Mouse (Mus musculus) limb, embryonic 15.5 days (tissue): ENCODE results near the gene Gm20388. TPM values are rescaled to one million over a fixed set of nuclear protein-coding genes. Genes with fewer than 3 reads are reported as not detected.

Experiments
- ATAC-seq: fragments of 200-750 bp; cut with Nextera tagmentation; 2 replicates; pipeline ENCODE4 v1.8.0; 2017; ENCODE audit warnings: low read depth, moderate TSS enrichment; ENCODE audit not compliant: insufficient number of reproducible peaks, low FRiP score, low TSS enrichment
- H3K27ac ChIP-seq: fragments of 300-500 bp; sonication (generic); 2 replicates; pipeline ENCODE4 v1.5.1; 2015; ENCODE audit warnings: moderate library complexity, mild to moderate bottlenecking, inconsistent platforms
- H3K27me3 ChIP-seq: fragments of 300-500 bp; sonication (generic); 2 replicates; pipeline ENCODE4 v1.6.1; 2015; ENCODE audit warnings: inconsistent platforms
- H3K36me3 ChIP-seq: fragments of 300-500 bp; sonication (generic); 2 replicates; pipeline ENCODE4 v1.6.1; 2015; ENCODE audit warnings: inconsistent platforms
- H3K4me1 ChIP-seq: fragments of 300-500 bp; sonication (generic); 2 replicates; pipeline ENCODE4 v1.6.1; 2015; ENCODE audit warnings: inconsistent platforms
- H3K4me2 ChIP-seq: fragments of 300-500 bp; sonication (generic); 2 replicates; pipeline ENCODE4 v1.6.1; 2015; ENCODE audit warnings: mild to moderate bottlenecking, inconsistent platforms
- H3K4me3 ChIP-seq: fragments of 300-500 bp; sonication (generic); 2 replicates; pipeline ENCODE4 v1.5.1; 2015; ENCODE audit warnings: mild to moderate bottlenecking, inconsistent platforms
- H3K9ac ChIP-seq: fragments of 300-500 bp; sonication (generic); 2 replicates; pipeline ENCODE4 v1.6.1; 2015; ENCODE audit warnings: inconsistent platforms
- H3K9me3 ChIP-seq: fragments of 300-500 bp; sonication (generic); 2 replicates; pipeline ENCODE4 v1.6.1; 2016; ENCODE audit warnings: inconsistent platforms
- WGBS: fragments of 180-500 bp; shearing (Covaris S2); methylation state at CpG from one replicate; pipeline ENCODE4 v1.1.7; 2015; 5-methylcytosine and 5-hydroxymethylcytosine counted together
- polyA plus RNA-seq: library from polyadenylated mRNA; unstranded; fragments of >200 nt; fragmentation: Nextera tagmentation; extraction: Ambion mirVana; gene quantifications from 2 replicates; pipeline ENCODE4 v1.2.1, GENCODE M21; 2015

The Gm20388 gene
- polyA plus RNA-seq, 1 experiment from 2014 or later = 4.9 TPM

DNA sequence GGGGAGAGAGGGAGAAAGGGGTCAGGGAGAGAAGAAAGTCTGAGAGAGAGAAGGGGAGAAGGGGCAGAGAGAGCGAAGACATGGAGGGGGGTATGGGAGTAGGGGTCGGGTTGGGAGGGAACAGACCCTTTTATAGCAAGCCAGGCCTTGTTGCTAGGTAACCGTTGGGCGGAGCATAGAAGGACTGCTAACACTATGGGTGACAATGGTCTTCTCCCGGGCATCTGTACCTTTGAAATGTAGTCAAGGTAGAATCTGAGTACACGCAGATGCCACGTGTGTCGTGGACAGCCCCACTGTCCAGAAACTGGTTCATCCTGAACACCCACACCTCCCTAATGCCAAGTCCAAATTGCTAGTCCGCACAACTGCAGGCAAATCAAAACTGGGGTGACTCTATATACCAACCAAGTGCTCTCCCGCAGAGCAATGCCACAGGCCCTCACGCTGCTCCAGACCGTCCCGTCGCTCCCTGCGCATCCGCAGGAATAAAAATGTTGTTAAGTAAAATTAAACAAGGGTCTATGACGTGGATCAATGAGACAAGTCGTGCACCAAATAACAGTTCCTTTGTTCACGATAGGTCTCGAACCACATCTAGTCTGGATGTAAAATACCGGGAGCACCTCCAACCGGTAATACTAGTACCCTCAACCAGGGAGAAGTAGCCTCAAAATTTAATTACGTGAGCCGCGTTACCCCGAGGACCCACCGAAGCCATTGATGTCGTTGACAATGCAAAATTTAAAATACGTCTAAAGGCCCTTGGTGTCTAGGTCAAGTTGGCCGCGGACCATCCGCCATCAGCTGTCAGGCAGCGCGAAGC is 3566.5 kb downstream of the Gm20388 start:
- peaks cover 16% of the 10 kb centered on the region for H3K36me3 ChIP-seq
- 7% methylated on average over 34 of the region's 34 CpGs for WGBS
- no peak for ATAC-seq

DNA sequence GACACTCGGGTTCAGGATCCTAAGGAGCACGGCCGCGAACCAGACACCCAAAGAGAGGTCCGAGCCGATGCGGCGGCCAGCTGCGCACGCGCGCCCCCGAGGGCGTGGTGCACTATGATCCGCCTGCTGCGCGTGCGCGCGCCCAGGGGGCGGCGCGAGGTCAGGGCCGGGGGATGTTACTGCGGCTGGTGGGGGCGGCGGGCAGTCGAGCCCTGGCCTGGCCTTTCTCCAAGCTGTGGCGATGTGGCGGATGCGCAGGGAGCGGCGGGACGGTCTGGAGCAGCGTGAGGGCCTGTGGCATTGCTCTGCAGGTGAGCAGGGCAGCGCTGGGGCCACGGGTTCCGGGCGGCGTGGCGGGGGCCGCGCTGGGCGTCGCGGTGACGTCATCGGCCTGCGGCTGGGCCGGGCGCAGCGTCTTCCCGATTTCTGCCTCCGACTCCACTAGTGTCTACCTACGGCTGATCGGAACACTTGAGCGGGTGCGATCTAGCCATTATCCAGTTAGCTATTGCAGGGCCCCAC is 3567.2 kb downstream of the Gm20388 start, which contains the start of gene Afg3l1:
Gene Afg3l1, plus strand, starts transcription at position 167 of the 522 bp plus-strand sequence.
- H3K9ac ChIP-seq = peak within 1 kb of the TSS; percentile 60
- peaks cover 23% of the 10 kb centered on the region for H3K36me3 ChIP-seq
- peak; percentile 92 for ATAC-seq
- H3K4me3 ChIP-seq = peak within 1 kb of the TSS; percentile 85
- H3K27me3 ChIP-seq = no peaks in the 10 kb centered on the region
- peak within 1 kb of the TSS; percentile 93 for H3K27ac ChIP-seq
- WGBS = under 1% methylated on average over 56 of the region's 58 CpGs
- no peaks in the 10 kb centered on the region for H3K9me3 ChIP-seq
- H3K4me2 ChIP-seq = peak within 1 kb of the TSS; percentile 77
- H3K4me1 ChIP-seq = peaks cover 15% of the 10 kb centered on the region

More for the DNA sequence above, 3566.5 kb downstream of the Gm20388 start:
- Histone ChIP-seq H3K4me1 (peaks cover 15% of the 10 kb centered on the region), H3K4me2 (peak overlapping the region; percentile 77), H3K27ac (peak overlapping the region; percentile 93), H3K9me3 (no peaks in the 10 kb centered on the region), H3K9ac (peak overlapping the region; percentile 60), H3K27me3 (no peaks in the 10 kb centered on the region), H3K4me3 (peak overlapping the region; percentile 85)

DNA sequence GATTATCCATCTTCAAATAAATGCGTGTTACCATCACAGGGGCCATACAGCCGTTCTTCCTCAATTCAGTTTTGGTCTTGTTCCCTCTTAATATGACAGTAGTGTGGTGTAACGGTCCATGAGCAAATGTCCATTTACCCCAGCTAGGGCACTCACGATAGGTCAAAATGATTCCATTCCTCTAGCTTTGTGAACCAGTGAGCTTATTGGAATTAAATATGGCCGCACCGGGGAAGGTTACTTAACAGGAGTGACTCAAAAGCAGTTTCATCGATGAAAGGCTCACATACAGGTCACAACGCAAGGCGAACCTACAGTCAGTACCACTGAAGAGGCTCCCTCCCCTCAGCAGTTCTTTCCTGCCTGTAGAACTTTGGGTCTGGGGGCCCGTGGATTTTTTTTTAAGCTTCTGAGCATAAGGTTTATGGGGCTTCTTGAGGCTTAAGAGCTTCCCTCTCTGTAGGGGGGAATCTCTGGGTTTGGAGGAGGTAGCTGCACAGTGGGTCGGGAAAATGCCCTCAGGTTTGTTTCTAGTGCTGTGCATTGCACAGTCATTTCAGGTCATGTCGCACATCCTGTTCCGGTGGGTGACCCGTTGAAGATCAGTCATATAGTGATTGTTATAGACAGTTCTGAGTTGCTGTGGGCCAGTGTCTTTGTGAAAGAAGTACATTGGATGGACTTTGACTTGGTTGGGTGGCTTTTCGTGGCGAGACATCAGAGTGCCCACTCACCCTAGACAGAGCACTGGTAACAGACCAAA is 3568.0 kb downstream of the Gm20388 start:
- Histone ChIP-seq H3K4me3 (peak overlapping the region; percentile 85), H3K4me2 (peak overlapping the region; percentile 77), H3K9ac (peak overlapping the region; percentile 60), H3K9me3 (no peaks in the 10 kb centered on the region), H3K27ac (peak overlapping the region; percentile 93), H3K36me3 (peaks cover 27% of the 10 kb centered on the region), H3K4me1 (peaks cover 15% of the 10 kb centered on the region), H3K27me3 (no peaks in the 10 kb centered on the region)
- WGBS = 34% methylated on average over 16 of the region's 16 CpGs
- no peak for ATAC-seq

DNA sequence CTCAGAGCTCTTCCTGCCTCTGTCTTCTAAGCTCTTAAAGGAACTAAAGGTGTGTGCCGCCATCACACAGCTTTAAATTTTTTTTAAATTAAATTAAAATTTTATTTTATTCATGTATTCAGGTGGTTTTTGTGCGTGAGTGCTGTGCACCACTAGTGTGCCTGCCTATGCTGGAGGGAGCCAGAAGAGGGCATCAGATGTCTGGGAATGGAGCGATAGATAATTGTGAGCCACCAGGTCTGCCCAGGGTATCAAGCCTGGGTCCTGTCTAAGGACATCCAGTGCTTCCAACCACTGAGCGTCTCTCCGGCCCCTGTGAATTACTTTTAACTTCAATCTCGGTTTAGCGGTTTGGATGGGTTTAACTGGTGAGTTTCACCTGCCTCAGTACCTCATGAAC is 3572.0 kb downstream of the Gm20388 start:
- Histone ChIP-seq H3K36me3 (peaks cover 63% of the 10 kb centered on the region), H3K9me3 (no peaks in the 10 kb centered on the region), H3K4me1 (peaks cover 10% of the 10 kb centered on the region), H3K27me3 (no peaks in the 10 kb centered on the region), H3K27ac (no peak overlapping the region), H3K4me2 (no peak overlapping the region), H3K4me3 (no peak overlapping the region), H3K9ac (no peak overlapping the region)
- no peak for ATAC-seq
- 88% methylated on average over 7 of the region's 7 CpGs for WGBS

DNA sequence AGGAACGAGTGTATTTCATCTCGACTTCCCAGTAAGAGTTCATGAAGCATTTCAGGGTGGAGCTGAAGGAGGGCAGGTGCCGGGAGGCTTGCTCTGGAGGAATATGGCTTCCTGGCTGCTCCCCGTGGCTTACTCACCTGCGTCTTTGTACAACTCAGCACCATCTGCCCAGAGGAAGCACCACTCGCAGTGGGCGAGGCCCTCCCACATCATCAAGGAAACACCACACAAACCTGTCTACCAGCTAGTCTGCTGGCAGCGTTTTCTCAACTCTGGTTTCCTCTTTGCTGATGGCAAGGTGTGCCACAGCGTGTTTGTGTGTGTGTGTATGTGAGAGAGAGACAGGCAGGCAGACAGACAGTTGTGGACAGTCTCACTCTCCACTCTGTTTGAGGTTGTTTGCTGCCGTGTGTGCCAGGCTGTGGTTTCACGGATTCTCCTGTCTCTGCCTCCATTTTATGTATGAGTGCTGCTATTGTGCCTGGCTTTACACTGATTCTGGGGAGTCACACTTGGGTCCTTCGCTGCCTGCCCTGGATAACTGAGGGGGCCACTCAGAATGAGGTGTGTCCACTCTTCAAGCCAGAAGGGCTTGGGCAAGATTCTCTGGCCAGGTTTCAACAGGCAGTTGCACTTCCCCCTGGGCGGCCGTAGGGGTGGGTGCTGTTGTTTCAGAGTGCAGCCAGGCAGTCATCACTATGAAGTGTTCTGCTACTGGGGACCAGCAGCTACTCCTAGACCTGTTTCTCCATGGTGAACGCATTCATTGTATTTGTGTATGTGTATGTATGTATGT is 3580.8 kb downstream of the Gm20388 start:
- H3K27ac ChIP-seq = no peak overlapping the region
- peaks cover 93% of the 10 kb centered on the region for H3K36me3 ChIP-seq
- WGBS = 88% methylated on average over 15 of the region's 15 CpGs
- no peaks in the 10 kb centered on the region for H3K27me3 ChIP-seq
- no peak overlapping the region for H3K4me3 ChIP-seq
- H3K9ac ChIP-seq = no peak overlapping the region
- ATAC-seq = no peak
- H3K4me1 ChIP-seq = no peaks in the 10 kb centered on the region
- no peaks in the 10 kb centered on the region for H3K9me3 ChIP-seq
- no peak overlapping the region for H3K4me2 ChIP-seq

DNA sequence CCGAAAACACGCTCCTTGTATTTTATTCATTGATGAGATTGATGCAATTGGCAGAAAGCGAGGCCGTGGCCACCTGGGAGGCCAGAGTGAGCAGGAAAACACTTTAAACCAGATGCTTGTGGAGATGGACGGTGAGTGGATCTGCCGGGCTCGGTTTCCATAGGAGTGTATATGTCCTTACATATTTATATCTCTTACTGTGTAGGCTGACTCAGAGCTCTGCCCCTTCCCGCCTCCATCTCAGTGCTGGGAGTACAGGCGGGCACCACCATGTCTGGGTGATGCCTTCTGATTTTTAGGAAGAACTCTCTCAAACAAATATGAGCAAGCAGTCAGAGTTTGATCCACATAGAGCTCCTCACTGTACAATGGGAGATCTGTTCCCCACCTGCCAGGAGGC is 3582.3 kb downstream of the Gm20388 start:
- H3K36me3 ChIP-seq = peaks cover 93% of the 10 kb centered on the region
- no peaks in the 10 kb centered on the region for H3K4me1 ChIP-seq
- no peaks in the 10 kb centered on the region for H3K9me3 ChIP-seq
- no peak overlapping the region for H3K4me3 ChIP-seq
- H3K27ac ChIP-seq = no peak overlapping the region
- H3K9ac ChIP-seq = no peak overlapping the region
- H3K27me3 ChIP-seq = no peaks in the 10 kb centered on the region
- ATAC-seq = no peak
- H3K4me2 ChIP-seq = no peak overlapping the region
- WGBS = 96% methylated on average over 9 of the region's 9 CpGs

DNA sequence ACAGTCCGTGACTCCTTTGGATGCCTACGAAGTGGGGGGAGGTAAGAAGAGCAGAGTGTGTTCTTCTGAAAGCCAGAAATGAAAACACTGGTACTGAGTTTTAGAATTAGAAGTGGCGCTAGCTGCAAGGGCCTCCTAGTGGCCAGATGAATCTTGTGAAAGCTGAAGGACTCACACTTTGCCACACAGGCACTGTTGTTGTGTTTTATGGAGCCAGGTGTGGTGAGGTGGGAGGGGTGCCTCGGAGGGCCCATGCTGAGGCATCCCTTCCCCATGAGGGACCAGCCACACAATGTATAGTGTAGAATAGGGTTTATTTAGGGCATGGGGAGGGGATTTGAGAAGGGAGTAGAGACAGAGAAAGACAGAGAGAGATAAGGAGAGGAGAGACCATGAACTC is 3587.1 kb downstream of the Gm20388 start:
- Histone ChIP-seq H3K27ac (no peak overlapping the region), H3K36me3 (peaks cover 94% of the 10 kb centered on the region), H3K9me3 (no peaks in the 10 kb centered on the region), H3K27me3 (no peaks in the 10 kb centered on the region), H3K4me2 (no peak overlapping the region), H3K4me3 (no peak overlapping the region), H3K4me1 (no peaks in the 10 kb centered on the region), H3K9ac (no peak overlapping the region)
- no peak for ATAC-seq
- WGBS = 82% methylated on average over 4 of the region's 4 CpGs

DNA sequence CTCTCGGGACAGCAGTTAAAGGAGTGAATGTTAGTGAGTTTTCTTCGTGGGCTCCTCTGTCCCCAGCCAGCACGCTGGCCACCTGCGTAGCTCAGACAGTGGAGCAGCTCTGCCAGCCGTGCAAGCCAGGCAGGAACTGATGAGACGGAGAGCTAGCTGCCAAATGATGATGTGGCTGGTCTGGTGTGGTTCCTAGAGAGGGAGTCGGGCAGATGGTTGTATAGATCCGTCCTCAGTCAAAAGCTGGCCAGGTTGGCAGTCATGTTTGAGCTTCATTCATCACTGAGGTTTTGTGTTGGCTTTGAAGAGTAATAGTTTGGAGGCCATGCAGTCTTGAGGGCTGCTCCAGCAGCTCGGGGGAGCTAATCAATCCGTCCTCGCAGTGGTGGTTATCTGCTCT is 3588.3 kb downstream of the Gm20388 start:
- peaks cover 94% of the 10 kb centered on the region for H3K36me3 ChIP-seq
- no peak for ATAC-seq
- WGBS = 94% methylated on average over 11 of the region's 11 CpGs

DNA sequence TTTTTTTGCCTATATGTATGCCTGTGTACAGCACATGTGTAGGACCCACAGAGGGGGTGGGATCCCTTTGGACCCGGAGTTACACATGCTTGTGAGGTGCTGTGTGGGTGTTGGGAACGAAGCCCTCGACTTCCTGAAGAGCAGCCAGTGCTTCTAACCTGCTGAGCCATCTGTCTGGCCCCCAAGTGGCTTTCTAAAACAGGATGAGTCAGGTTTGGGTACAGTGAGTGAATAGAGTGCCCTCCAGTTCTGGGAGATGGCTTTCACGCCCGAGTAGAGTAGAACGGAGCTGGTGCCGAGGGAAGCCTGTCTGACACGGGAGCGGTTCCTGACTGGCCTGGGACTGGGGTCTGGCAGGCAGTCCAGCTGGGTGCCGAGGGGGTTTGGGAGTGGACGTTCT is 3588.9 kb downstream of the Gm20388 start:
- Histone ChIP-seq H3K4me1 (no peaks in the 10 kb centered on the region), H3K4me3 (no peak overlapping the region), H3K27ac (no peak overlapping the region), H3K4me2 (no peak overlapping the region), H3K9ac (no peak overlapping the region), H3K27me3 (no peaks in the 10 kb centered on the region), H3K36me3 (peaks cover 94% of the 10 kb centered on the region), H3K9me3 (0 out of 2 replicates have a peak, but pooled peaks cover 5% of the 10 kb centered on the region)
- 90% methylated on average over 11 of the region's 11 CpGs for WGBS
- no peak for ATAC-seq

More for the DNA sequence above, 3588.3 kb downstream of the Gm20388 start:
- no peak overlapping the region for H3K9ac ChIP-seq
- no peak overlapping the region for H3K4me3 ChIP-seq
- no peak overlapping the region for H3K4me2 ChIP-seq
- no peaks in the 10 kb centered on the region for H3K4me1 ChIP-seq
- H3K27me3 ChIP-seq = no peaks in the 10 kb centered on the region
- 0 out of 2 replicates have a peak, but pooled peaks cover 5% of the 10 kb centered on the region for H3K9me3 ChIP-seq
- no peak overlapping the region for H3K27ac ChIP-seq

DNA sequence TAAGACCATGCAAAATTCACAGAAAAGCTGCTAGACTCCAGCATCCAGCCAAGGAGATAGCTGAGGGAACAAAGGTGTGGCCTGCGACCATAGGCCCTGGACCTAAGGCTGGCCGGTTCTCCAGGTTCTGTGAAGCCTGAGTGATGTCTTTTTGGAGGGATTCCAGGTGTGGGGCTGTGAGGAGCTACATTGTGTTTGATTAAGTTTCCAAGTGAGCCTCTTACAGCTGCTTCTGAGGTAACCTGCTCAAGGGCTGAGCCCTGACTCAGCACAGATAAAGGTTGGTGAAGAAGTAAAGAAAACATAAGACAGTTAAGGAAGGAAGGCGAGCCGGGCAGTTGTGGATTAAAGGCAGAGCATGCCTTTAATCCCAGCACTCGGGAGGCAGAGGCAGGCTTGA is 3591.6 kb downstream of the Gm20388 start:
- no peaks in the 10 kb centered on the region for H3K4me1 ChIP-seq
- no peak overlapping the region for H3K4me2 ChIP-seq
- no peak overlapping the region for H3K4me3 ChIP-seq
- no peaks in the 10 kb centered on the region for H3K27me3 ChIP-seq
- 93% methylated on average over 5 of the region's 5 CpGs for WGBS
- H3K9me3 ChIP-seq = 0 out of 2 replicates have a peak, but pooled peaks cover 5% of the 10 kb centered on the region
- peaks cover 95% of the 10 kb centered on the region for H3K36me3 ChIP-seq
- no peak overlapping the region for H3K9ac ChIP-seq
- no peak for ATAC-seq
- no peak overlapping the region for H3K27ac ChIP-seq

DNA sequence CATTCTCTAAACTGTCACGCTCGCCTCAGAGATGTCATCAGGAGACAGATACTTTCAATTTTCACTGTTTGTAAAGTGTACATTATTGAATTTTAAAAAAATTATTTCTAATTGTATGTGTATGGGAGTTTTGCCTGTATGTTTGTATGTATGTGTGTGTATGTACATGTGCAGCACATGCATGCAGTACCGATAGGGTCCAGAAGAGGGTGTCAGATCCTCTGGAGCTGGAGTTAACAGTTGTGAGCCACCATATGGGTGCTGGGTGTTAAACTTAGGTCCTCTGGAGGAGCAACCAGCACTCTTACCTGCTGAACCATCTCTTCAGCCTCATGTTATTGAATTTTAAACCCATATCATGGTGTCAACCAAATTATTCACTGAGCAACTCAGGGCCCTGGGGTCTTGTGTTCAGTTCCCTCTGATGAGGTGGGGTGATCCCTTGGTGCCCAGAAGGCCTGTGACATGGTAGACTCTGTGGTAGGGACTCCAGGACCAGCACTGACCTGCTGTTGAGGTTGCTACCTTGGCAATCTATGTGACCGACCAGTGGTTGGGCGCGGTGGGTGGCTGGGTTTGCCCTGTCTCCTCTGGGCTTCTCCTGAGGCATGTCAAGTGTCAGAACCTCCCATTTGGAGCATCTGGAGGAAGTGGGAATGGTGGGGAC is 3593.3 kb downstream of the Gm20388 start:
- peaks cover 99% of the 10 kb centered on the region for H3K36me3 ChIP-seq
- WGBS = 97% methylated on average over 6 of the region's 6 CpGs

More for the DNA sequence above, 3593.3 kb downstream of the Gm20388 start:
- no peak for ATAC-seq
- H3K4me3 ChIP-seq = no peak overlapping the region
- H3K4me2 ChIP-seq = no peak overlapping the region
- H3K9me3 ChIP-seq = 0 out of 2 replicates have a peak, but pooled peaks cover 5% of the 10 kb centered on the region
- H3K27me3 ChIP-seq = no peaks in the 10 kb centered on the region
- no peaks in the 10 kb centered on the region for H3K4me1 ChIP-seq
- no peak overlapping the region for H3K9ac ChIP-seq
- H3K27ac ChIP-seq = no peak overlapping the region
